8 mouse cellular contexts compared by ENCODE assay signal in the genomic region with DNA sequence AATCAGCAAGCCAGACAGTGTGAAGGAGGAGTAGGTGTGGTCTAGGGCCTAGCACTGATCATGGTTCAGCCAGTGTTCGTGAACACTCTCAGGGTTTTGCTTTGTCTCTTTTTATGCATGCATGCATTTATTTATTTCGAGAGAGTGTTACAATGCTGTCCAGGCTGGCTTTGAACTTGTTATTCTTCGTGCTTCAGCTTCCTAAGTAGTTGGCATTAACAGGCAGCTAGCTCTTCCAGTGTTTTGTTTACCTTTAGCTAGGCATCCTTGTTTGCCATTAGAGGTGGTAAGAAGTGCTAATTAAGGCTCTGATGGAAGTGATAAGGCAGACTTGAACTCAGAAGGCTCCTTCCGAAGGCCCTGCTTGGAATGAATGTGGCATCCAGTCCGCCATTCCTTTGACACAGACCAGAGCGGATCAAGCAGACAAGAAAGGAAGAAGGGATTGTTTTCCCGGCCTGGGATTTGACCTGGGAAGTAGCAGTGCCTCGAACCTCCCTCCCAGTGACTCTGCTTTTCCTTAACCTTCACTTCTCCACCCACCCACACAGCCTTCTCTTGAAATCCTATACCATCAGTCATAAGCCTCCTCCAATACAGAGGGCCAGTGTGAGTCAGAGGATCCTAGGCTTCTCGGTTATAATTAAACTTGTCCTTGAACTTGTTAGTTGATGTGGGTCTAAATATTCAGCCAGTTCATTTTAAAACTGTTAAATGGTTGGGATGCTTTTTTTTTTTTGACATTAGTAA. TPM values are rescaled to one million over a fixed set of nuclear protein-coding genes. Genes with fewer than 3 reads are reported as not detected.
A peak's percentile ranks its signal among the peaks of the same experiment; 100 is the strongest.
DNase-seq lines count a peak whose midpoint lies in the region; ATAC-seq and TF ChIP-seq lines count a peak whose summit lies in the region.

No protein-coding gene starts in this region.

- ATAC-seq in kidney, embryonic 15.5 days (replicated peaks; ENCODE audit: low FRiP score), result no peak
- ATAC-seq in hindbrain, embryonic 14.5 days (ENCODE audit: low FRiP score), result no peak
- ATAC-seq in midbrain, embryonic 15.5 days (replicated peaks), result no peak

- 0 out of 2 replicates have a peak, but pooled peaks cover 3% of the 10 kb centered on the region for H3K36me3 ChIP-seq in kidney, embryonic 15.5 days
- no peaks in the 10 kb centered on the region for H3K36me3 ChIP-seq in hindbrain, embryonic 14.5 days (replicated peaks; ENCODE audit: control insufficient read depth, insufficient read depth)
- no peaks in the 10 kb centered on the region for H3K36me3 ChIP-seq in midbrain, embryonic 15.5 days (replicated peaks)

- 24% methylated on average over 9 of the region's 9 CpGs for WGBS in kidney, embryonic 15.5 days
- 78% methylated on average over 9 of the region's 9 CpGs for WGBS in bone marrow, adult 2 months
- 46% methylated on average over 9 of the region's 9 CpGs for WGBS in hindbrain, embryonic 14.5 days
- WGBS in midbrain, embryonic 15.5 days, result 44% methylated on average over 9 of the region's 9 CpGs

- H3K4me1 ChIP-seq in kidney, embryonic 15.5 days, result peaks cover 28% of the 10 kb centered on the region
- H3K4me1 ChIP-seq in bone marrow, adult 2 months (ENCODE audit: control insufficient read depth, insufficient read depth, low read length), result peaks cover 3% of the 10 kb centered on the region; the same call in 1 of the 2 replicates
- peaks cover 16% of the 10 kb centered on the region for H3K4me1 ChIP-seq in hindbrain, embryonic 14.5 days (replicated peaks; ENCODE audit: control insufficient read depth, insufficient read depth, low read length)
- H3K4me1 ChIP-seq in midbrain, embryonic 15.5 days, result peaks cover 17% of the 10 kb centered on the region

- no peak for TF ChIP-seq POLR2A in bone marrow, adult 2 months (IDR thresholded peaks at IDR 0.05; ENCODE audit: borderline replicate concordance, control insufficient read depth, low read depth, low read length)

- no peak for TF ChIP-seq CTCF in bone marrow, adult 2 months (IDR thresholded peaks at IDR 0.05; ENCODE audit: control insufficient read depth, insufficient read depth, low read length)

- peak overlapping the region; percentile 91 for H3K4me3 ChIP-seq in kidney, embryonic 15.5 days (replicated peaks)
- H3K4me3 ChIP-seq in bone marrow, adult 2 months (replicated peaks; ENCODE audit: control insufficient read depth, low read depth, low read length), result peak overlapping the region; percentile 16
- H3K4me3 ChIP-seq in hindbrain, embryonic 14.5 days (replicated peaks; ENCODE audit: low read length), result peak overlapping the region; percentile 84
- peak overlapping the region; percentile 88; the same call in 1 of the 2 replicates for H3K4me3 ChIP-seq in midbrain, embryonic 15.5 days

- H3K9ac ChIP-seq in kidney, embryonic 15.5 days, result no peak overlapping the region; the same call in 1 of the 2 replicates
- peak overlapping the region; percentile 80 for H3K9ac ChIP-seq in hindbrain, embryonic 14.5 days
- 0 out of 2 replicates have a peak overlapping the region, but pooled peaks have one; percentile 1 for H3K9ac ChIP-seq in midbrain, embryonic 15.5 days

- no peak for DNase-seq in kidney, postnatal 10 days
- no peak for DNase-seq in hindbrain, embryonic 14.5 days (ENCODE audit: low spot score)
- DNase-seq in spleen, adult 12 weeks (ENCODE audit: low spot score), result no peak
- no peak for DNase-seq in kidney, postnatal 25 days
- DNase-seq in layer of hippocampus, adult 11-12 months (ENCODE audit: low spot score), result no peak

- H3K27me3 ChIP-seq in kidney, embryonic 15.5 days, result no peaks in the 10 kb centered on the region
- H3K27me3 ChIP-seq in hindbrain, embryonic 14.5 days (ENCODE audit: control insufficient read depth, insufficient read depth, low read length), result no peaks in the 10 kb centered on the region
- no peaks in the 10 kb centered on the region for H3K27me3 ChIP-seq in midbrain, embryonic 15.5 days (replicated peaks)

- H3K4me2 ChIP-seq in kidney, embryonic 15.5 days, result peak overlapping the region; percentile 73
- peak overlapping the region; percentile 61 for H3K4me2 ChIP-seq in hindbrain, embryonic 14.5 days (replicated peaks)
- H3K4me2 ChIP-seq in midbrain, embryonic 15.5 days, result peak overlapping the region; percentile 58

- no peaks in the 10 kb centered on the region for H3K9me3 ChIP-seq in kidney, embryonic 15.5 days (replicated peaks)
- no peaks in the 10 kb centered on the region for H3K9me3 ChIP-seq in hindbrain, embryonic 14.5 days (ENCODE audit: control insufficient read depth, low read length)
- H3K9me3 ChIP-seq in midbrain, embryonic 15.5 days, result no peaks in the 10 kb centered on the region

- H3K27ac ChIP-seq in kidney, embryonic 15.5 days, result 0 out of 2 replicates have a peak overlapping the region, but pooled peaks have one; percentile 18
- no peak overlapping the region for H3K27ac ChIP-seq in bone marrow, adult 2 months (ENCODE audit: control insufficient read depth, insufficient read depth, low read depth, low read length, poor library complexity)
- H3K27ac ChIP-seq in hindbrain, embryonic 14.5 days, result no peak overlapping the region
- no peak overlapping the region for H3K27ac ChIP-seq in midbrain, embryonic 15.5 days

RNA-seq across cellular contexts. Expression of a gene that starts 1.7 kb away (rescaled TPM):
- polyA plus RNA-seq in kidney, embryonic 15.5 days (2015; fragmentation: Nextera tagmentation; extraction: Ambion mirVana), result 22.6 and 23.7 TPM in 2 replicates
- 6.0 and 9.1 TPM in 2 replicates for polyA plus RNA-seq in bone marrow, adult 2 months (2011; ENCODE audit: insufficient read depth, insufficient read length, low replicate concordance, missing spikeins)
- 18.2 and 18.5 TPM in 2 replicates for polyA plus RNA-seq in hindbrain, embryonic 14.5 days (2014; fragmentation: Nextera tagmentation; extraction: Ambion mirVana)
- 13.3 and 14.8 TPM in 2 replicates for polyA plus RNA-seq in midbrain, embryonic 15.5 days (2015; fragmentation: Nextera tagmentation; extraction: Ambion mirVana)

RNA-seq across cellular contexts. Expression of a gene that starts 28.9 kb away (rescaled TPM):
- polyA plus RNA-seq in kidney, embryonic 15.5 days (2015; fragmentation: Nextera tagmentation; extraction: Ambion mirVana), result 602 and 688 TPM in 2 replicates
- 478 and 809 TPM in 2 replicates for polyA plus RNA-seq in bone marrow, adult 2 months (2011; ENCODE audit: insufficient read depth, insufficient read length, low replicate concordance, missing spikeins)
- 357 and 463 TPM in 2 replicates for polyA plus RNA-seq in hindbrain, embryonic 14.5 days (2014; fragmentation: Nextera tagmentation; extraction: Ambion mirVana)
- polyA plus RNA-seq in midbrain, embryonic 15.5 days (2015; fragmentation: Nextera tagmentation; extraction: Ambion mirVana), result 261 and 286 TPM in 2 replicates

RNA-seq across cellular contexts. Expression of a gene that starts 37.0 kb away (rescaled TPM):
- polyA plus RNA-seq in kidney, embryonic 15.5 days (2015; fragmentation: Nextera tagmentation; extraction: Ambion mirVana), result 1.8 and 2.1 TPM in 2 replicates
- polyA plus RNA-seq in bone marrow, adult 2 months (2011; ENCODE audit: insufficient read depth, insufficient read length, low replicate concordance, missing spikeins), result 1.3 and 2.1 TPM in 2 replicates
- polyA plus RNA-seq in hindbrain, embryonic 14.5 days (2014; fragmentation: Nextera tagmentation; extraction: Ambion mirVana), result 0.79 and 0.81 TPM in 2 replicates
- polyA plus RNA-seq in midbrain, embryonic 15.5 days (2015; fragmentation: Nextera tagmentation; extraction: Ambion mirVana), result 0.32 and 0.39 TPM in 2 replicates

RNA-seq across cellular contexts. Expression of a gene that starts 40.0 kb away (rescaled TPM):
- 45.1 and 45.2 TPM in 2 replicates for polyA plus RNA-seq in kidney, embryonic 15.5 days (2015; fragmentation: Nextera tagmentation; extraction: Ambion mirVana)
- 10.6 and 15.5 TPM in 2 replicates for polyA plus RNA-seq in bone marrow, adult 2 months (2011; ENCODE audit: insufficient read depth, insufficient read length, low replicate concordance, missing spikeins)
- polyA plus RNA-seq in hindbrain, embryonic 14.5 days (2014; fragmentation: Nextera tagmentation; extraction: Ambion mirVana), result 58.7 and 61.0 TPM in 2 replicates
- polyA plus RNA-seq in midbrain, embryonic 15.5 days (2015; fragmentation: Nextera tagmentation; extraction: Ambion mirVana), result 56.1 and 56.4 TPM in 2 replicates

Comparison
In these comparisons a context has a peak if more than half of its experiments do, and no peak if none do; other contexts are left out.
1. H3K4me3 ChIP-seq: peak in every context shown above with its lines; median percentile 91 in kidney, embryonic 15.5 days; 88 in midbrain, embryonic 15.5 days; 84 in hindbrain, embryonic 14.5 days; 16 in bone marrow, adult 2 months.